Mouse (Mus musculus) lung, embryonic 14.5 days (tissue): ENCODE data around the gene Lypd3. TPM values are rescaled to one million over a fixed set of nuclear protein-coding genes. Genes with fewer than 3 reads are reported as not detected.
"Not testable (repeated sequence)": the region's sequence is repeated elsewhere in the genome, so short reads cannot be mapped to it uniquely, and the experiment has no call there.

Source experiments
- ATAC-seq: fragments of 200-750 bp; cut with Nextera tagmentation; 2 replicates; pipeline ENCODE4 v1.8.0; 2017; ENCODE audit warnings: mild to moderate bottlenecking, moderate TSS enrichment, moderate library complexity; ENCODE audit not compliant: insufficient read depth
- DNase-seq: peaks from one replicate; pipeline ENCODE4 v3.0.0-alpha.2; 2015
- H3K27ac ChIP-seq: fragments of 300-500 bp; sonication (generic); 2 replicates; pipeline ENCODE4 v1.5.1; 2014; ENCODE audit warnings: low read depth, mild to moderate bottlenecking, moderate library complexity
- H3K27me3 ChIP-seq: fragments of 300-500 bp; sonication (generic); 2 replicates; pipeline ENCODE4 v1.6.1; 2014; ENCODE audit warnings: low read length, control low read depth; ENCODE audit not compliant: insufficient read depth
- H3K36me3 ChIP-seq: fragments of 300-500 bp; sonication (generic); 2 replicates; pipeline ENCODE4 v1.6.1; 2014; ENCODE audit warnings: control low read depth; ENCODE audit not compliant: insufficient read depth
- H3K4me1 ChIP-seq: fragments of 300-500 bp; sonication (generic); 2 replicates; pipeline ENCODE4 v1.6.1; 2014; ENCODE audit warnings: antibody characterized with exemption, control low read depth; ENCODE audit not compliant: insufficient read depth
- H3K4me2 ChIP-seq: fragments of 300-500 bp; sonication (generic); 2 replicates; pipeline ENCODE4 v1.6.1; 2014; ENCODE audit warnings: mild to moderate bottlenecking
- H3K4me3 ChIP-seq: fragments of 300-500 bp; sonication (generic); 2 replicates; pipeline ENCODE4 v1.5.1; 2014; ENCODE audit warnings: low read depth, low read length
- H3K9ac ChIP-seq: fragments of 300-500 bp; sonication (generic); 2 replicates; pipeline ENCODE4 v1.6.1; 2014
- H3K9me3 ChIP-seq: fragments of 300-500 bp; sonication (generic); 2 replicates; pipeline ENCODE4 v1.6.1; 2016; ENCODE audit warnings: low read depth, low read length, control low read depth
- CTCF ChIP-seq: IDR thresholded peaks from 2 replicates; pipeline ENCODE4 v1.5.1; 2016; ENCODE audit warnings: antibody characterized with exemption, low read depth
- WGBS: fragments of 180-500 bp; shearing (Covaris S2); extraction: QIAGEN DNeasy Blood & Tissue Kit; methylation state at CpG from one replicate; pipeline ENCODE4 v1.1.7; 2014; 5-methylcytosine and 5-hydroxymethylcytosine counted together
- polyA plus RNA-seq: library from polyadenylated mRNA; unstranded; fragments of >200 nt; fragmentation: Nextera tagmentation; extraction: Ambion mirVana; gene quantifications from 2 replicates; pipeline ENCODE4 v1.2.1, GENCODE M21; 2014

Gene Lypd3
- polyA plus RNA-seq, 1 experiment from 2014 or later = 0.14 TPM

GRCm38 (mm10) chr7:24612308-24612910, 23.9 kb upstream of the Lypd3 start:
- H3K4me3 ChIP-seq = peak overlapping the region; percentile 10; the same call in 1 of the 2 replicates
- H3K27ac ChIP-seq = no peak overlapping the region
- DNase-seq (no peak), ATAC-seq (no peak)
- H3K9ac ChIP-seq = no peak overlapping the region
- WGBS = 3% methylated on average over 27 of the region's 27 CpGs
- no peaks in the 10 kb centered on the region for H3K9me3 ChIP-seq
- no peak for TF ChIP-seq CTCF
- no peaks in the 10 kb centered on the region; the same call in 1 of the 2 replicates for H3K4me1 ChIP-seq
- H3K4me2 ChIP-seq = peak overlapping the region; percentile 44
- H3K36me3 ChIP-seq = peaks cover 3% of the 10 kb centered on the region; the same call in 1 of the 2 replicates
- peaks cover 38% of the 10 kb centered on the region for H3K27me3 ChIP-seq

- WGBS = 52% methylated on average over 13 of the region's 13 CpGs
- H3K4me1 ChIP-seq = no peaks in the 10 kb centered on the region; the same call in 1 of the 2 replicates
- TF ChIP-seq CTCF = no peak
Observed at GRCm38 (mm10) chr7:24614816-24615215, 21.5 kb upstream of the Lypd3 start.

DNA sequence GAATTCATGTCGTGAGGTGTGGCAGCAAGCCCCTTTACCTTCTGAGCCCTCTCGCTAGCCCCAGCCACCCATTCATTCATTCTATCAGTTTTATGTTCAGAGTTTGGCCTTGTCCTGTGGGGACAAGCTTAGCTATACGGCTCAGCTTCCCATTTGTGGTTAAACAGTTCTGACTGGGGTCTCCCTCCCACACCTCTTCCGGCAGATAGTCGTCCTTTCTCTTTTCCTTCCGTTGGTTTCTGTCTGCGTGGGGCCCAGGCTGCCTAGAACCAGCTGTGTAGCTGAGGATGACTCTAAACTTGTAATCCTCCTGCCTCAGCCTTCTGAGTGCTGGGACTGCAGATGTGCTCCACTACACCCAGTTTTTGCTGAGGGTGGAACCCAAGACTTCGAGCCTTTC, 18.6 kb upstream of the Lypd3 start:
- no peak overlapping the region for H3K4me2 ChIP-seq
- WGBS = 74% methylated on average over 8 of the region's 8 CpGs

More at GRCm38 (mm10) chr7:24614816-24615215, 21.5 kb upstream of the Lypd3 start:
- Histone ChIP-seq H3K4me3 (no peak overlapping the region), H3K9ac (no peak overlapping the region), H3K36me3 (no peaks in the 10 kb centered on the region), H3K4me2 (no peak overlapping the region), H3K27ac (no peak overlapping the region), H3K27me3 (peaks cover 37% of the 10 kb centered on the region), H3K9me3 (no peaks in the 10 kb centered on the region)
- ATAC-seq = no peak
- no peak for DNase-seq

DNA sequence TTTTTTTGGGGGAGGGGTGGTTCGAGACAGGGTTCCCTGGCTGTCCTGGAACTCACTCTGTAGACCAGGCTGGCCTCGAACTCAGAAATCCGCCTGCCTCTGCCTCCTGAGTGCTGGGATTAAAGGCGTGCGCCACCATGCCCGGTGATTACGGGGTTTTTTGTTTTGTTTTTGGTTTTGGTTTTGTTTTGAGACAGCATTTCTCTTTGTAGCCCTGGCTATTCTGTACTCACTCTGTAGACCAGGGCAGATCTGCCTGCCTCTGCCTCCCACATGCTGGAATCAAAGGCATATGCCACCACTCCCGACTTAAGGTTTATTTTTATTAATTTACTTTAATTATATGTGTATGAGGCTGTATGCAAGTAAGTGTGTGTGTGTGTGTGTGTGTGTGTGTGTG, 18.0 kb upstream of the Lypd3 start:
- not testable (repeated sequence) for DNase-seq, H3K27ac ChIP-seq, H3K9me3 ChIP-seq, ATAC-seq, H3K4me1 ChIP-seq, H3K36me3 ChIP-seq, H3K9ac ChIP-seq, H3K4me3 ChIP-seq, H3K27me3 ChIP-seq, H3K4me2 ChIP-seq
- 85% methylated on average over 8 of the region's 8 CpGs for WGBS

More for the DNA sequence above, 18.6 kb upstream of the Lypd3 start:
- Histone ChIP-seq H3K36me3 (no peaks in the 10 kb centered on the region), H3K4me1 (no peaks in the 10 kb centered on the region; the same call in 1 of the 2 replicates), H3K9me3 (no peaks in the 10 kb centered on the region), H3K27me3 (peaks cover 9% of the 10 kb centered on the region), H3K4me3 (no peak overlapping the region), H3K9ac (no peak overlapping the region), H3K27ac (no peak overlapping the region)
- no peak for TF ChIP-seq CTCF
- DNase-seq (no peak), ATAC-seq (no peak)

- no peak overlapping the region for H3K4me3 ChIP-seq
- no peaks in the 10 kb centered on the region for H3K36me3 ChIP-seq
- 51% methylated on average over 13 of the region's 13 CpGs for WGBS
- H3K4me2 ChIP-seq = no peak overlapping the region
- no peaks in the 10 kb centered on the region for H3K4me1 ChIP-seq
- DNase-seq (no peak), ATAC-seq (no peak)
- H3K27ac ChIP-seq = no peak overlapping the region
- H3K9me3 ChIP-seq = no peaks in the 10 kb centered on the region
- peak; percentile 28; the same call in 1 of the 2 replicates for TF ChIP-seq CTCF
- no peaks in the 10 kb centered on the region for H3K27me3 ChIP-seq
- no peak overlapping the region for H3K9ac ChIP-seq
Observed at GRCm38 (mm10) chr7:24619671-24620397, 16.5 kb upstream of the Lypd3 start.

GRCm38 (mm10) chr7:24621193-24621592, 15.2 kb upstream of the Lypd3 start:
- Histone ChIP-seq H3K9ac (no peak overlapping the region), H3K27me3 (no peaks in the 10 kb centered on the region), H3K4me2 (no peak overlapping the region), H3K4me3 (no peak overlapping the region), H3K27ac (no peak overlapping the region), H3K9me3 (no peaks in the 10 kb centered on the region), H3K36me3 (no peaks in the 10 kb centered on the region), H3K4me1 (no peaks in the 10 kb centered on the region)
- ATAC-seq (no peak), DNase-seq (no peak)
- TF ChIP-seq CTCF = peak; percentile 46
- WGBS = 81% methylated on average over 3 of the region's 3 CpGs

- no peak overlapping the region for H3K4me3 ChIP-seq
- ATAC-seq (no peak), DNase-seq (no peak)
- H3K4me2 ChIP-seq = no peak overlapping the region
- H3K4me1 ChIP-seq = no peaks in the 10 kb centered on the region
- H3K36me3 ChIP-seq = no peaks in the 10 kb centered on the region
- no peaks in the 10 kb centered on the region for H3K9me3 ChIP-seq
- TF ChIP-seq CTCF = peak; percentile 31
- no peak overlapping the region for H3K9ac ChIP-seq
- H3K27ac ChIP-seq = no peak overlapping the region
- 81% methylated on average over 6 of the region's 6 CpGs for WGBS
- H3K27me3 ChIP-seq = no peaks in the 10 kb centered on the region
Observed at GRCm38 (mm10) chr7:24622967-24623366, 13.4 kb upstream of the Lypd3 start.
